Mouse (Mus musculus) limb, embryonic 10.5 days (tissue): Measurements from ENCODE around the gene Ppa2. TPM values are rescaled to one million over a fixed set of nuclear protein-coding genes. Genes with fewer than 3 reads are reported as not detected.
A peak's percentile ranks its signal among the peaks of the same experiment; 100 is the strongest.

Experiments
- DNase-seq: peaks from one replicate; pipeline ENCODE4 v3.0.0-alpha.2; 2017; ENCODE audit warnings: low spot score
- H3K27ac ChIP-seq: fragments of 300-500 bp; sonication (generic); 2 replicates; pipeline ENCODE4 v1.5.1; 2016; ENCODE audit warnings: mild to moderate bottlenecking
- H3K27me3 ChIP-seq: fragments of 300-500 bp; sonication (generic); 2 replicates; pipeline ENCODE4 v1.6.1; 2016; ENCODE audit warnings: low read depth, mild to moderate bottlenecking; ENCODE audit not compliant: poor library complexity, severe bottlenecking
- H3K36me3 ChIP-seq: fragments of 300-500 bp; sonication (generic); 2 replicates; pipeline ENCODE4 v1.6.1; 2016; ENCODE audit warnings: mild to moderate bottlenecking, moderate library complexity
- H3K4me1 ChIP-seq: fragments of 300-500 bp; sonication (generic); 2 replicates; pipeline ENCODE4 v1.6.1; 2016
- H3K4me3 ChIP-seq: fragments of 300-500 bp; sonication (generic); 2 replicates; pipeline ENCODE4 v1.5.1; 2016; ENCODE audit warnings: mild to moderate bottlenecking, moderate library complexity
- H3K9me3 ChIP-seq: fragments of 300-500 bp; sonication (generic); replicated peaks from 2 replicates; pipeline ENCODE4 v1.6.1; 2016; ENCODE audit warnings: mild to moderate bottlenecking
- WGBS: fragments of 180-500 bp; shearing (Covaris S2); methylation state at CpG from one replicate; pipeline ENCODE4 v1.1.7; 2016; 5-methylcytosine and 5-hydroxymethylcytosine counted together
- polyA plus RNA-seq: library from polyadenylated mRNA; unstranded; fragments of >200 nt; fragmentation: Nextera tagmentation; extraction: Ambion mirVana; gene quantifications from 2 replicates; pipeline ENCODE4 v1.2.1, GENCODE M21; 2016

Gene Ppa2
- 81.7 and 95.4 TPM in 2 replicates for polyA plus RNA-seq

GRCm38 (mm10) chr3:133309954-133310808 lies at the start of gene Ppa2:
Gene Ppa2 (plus strand): TSS chr3:133310110.
- Histone ChIP-seq H3K4me3 (peak within 1 kb of the TSS; percentile 83), H3K27me3 (no peaks in the 10 kb centered on the region), H3K4me1 (peaks cover 8% of the 10 kb centered on the region; the same call in 1 of the 2 replicates), H3K36me3 (0 out of 2 replicates have a peak, but pooled peaks cover 6% of the 10 kb centered on the region), H3K9me3 (no peaks in the 10 kb centered on the region), H3K27ac (peak within 1 kb of the TSS; percentile 98)
- DNase-seq: peak; percentile 86
- 0% methylated on average over 95 of the region's 95 CpGs for WGBS

DNA sequence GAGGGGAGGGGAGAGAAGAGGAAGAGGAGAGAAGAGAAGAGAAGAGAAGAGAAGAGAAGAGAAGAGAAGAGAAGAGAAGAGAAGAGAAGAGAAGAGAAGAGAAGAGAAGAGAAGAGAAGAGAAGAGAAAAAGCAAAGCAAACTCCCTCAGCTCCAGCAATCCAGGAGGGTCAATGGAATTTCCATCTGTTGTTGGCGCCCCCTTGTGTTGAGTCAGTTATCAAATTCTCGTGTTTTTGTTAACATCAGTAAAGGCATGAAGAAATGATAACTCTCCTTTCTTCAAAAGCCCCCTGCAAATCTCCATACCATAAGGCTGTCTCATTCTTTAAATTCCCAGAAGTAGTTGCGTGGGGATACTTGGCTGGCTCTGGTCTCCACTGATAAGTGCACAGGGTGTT lies 38.0 kb upstream of the Ppa2 start:
- no peaks in the 10 kb centered on the region for H3K27me3 ChIP-seq
- no peak overlapping the region for H3K27ac ChIP-seq
- H3K36me3 ChIP-seq: no peaks in the 10 kb centered on the region
- peak; percentile 66 for DNase-seq
- H3K9me3 ChIP-seq: no peaks in the 10 kb centered on the region
- H3K4me3 ChIP-seq: no peak overlapping the region
- H3K4me1 ChIP-seq: no peaks in the 10 kb centered on the region
- 17% methylated on average over 3 of the region's 3 CpGs for WGBS

DNA sequence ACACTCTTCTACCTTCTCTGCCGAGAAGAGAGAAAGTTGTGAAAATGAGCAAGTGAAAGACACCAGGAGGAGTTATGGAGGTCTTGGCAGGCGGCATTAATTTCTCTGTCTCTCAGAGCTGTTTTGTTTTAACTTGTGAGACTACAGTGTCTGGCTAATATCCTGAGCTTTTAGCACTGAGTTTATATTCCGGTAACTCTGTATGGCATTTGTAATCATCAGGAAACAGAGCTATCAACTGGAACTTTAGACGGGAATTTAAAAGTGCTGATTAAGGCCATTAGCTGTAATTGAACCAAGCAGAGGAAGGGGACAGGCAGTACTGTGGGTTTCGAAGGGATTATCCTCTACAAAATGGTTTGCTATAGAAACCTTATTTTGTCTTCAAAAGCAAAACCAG lies 25.3 kb upstream of the Ppa2 start:
- 72% methylated on average over 5 of the region's 5 CpGs for WGBS
- no peak for DNase-seq
- Histone ChIP-seq H3K36me3 (no peaks in the 10 kb centered on the region), H3K9me3 (no peaks in the 10 kb centered on the region), H3K27me3 (no peaks in the 10 kb centered on the region), H3K4me3 (no peak overlapping the region), H3K27ac (no peak overlapping the region), H3K4me1 (no peaks in the 10 kb centered on the region)

- Histone ChIP-seq H3K27me3 (no peaks in the 10 kb centered on the region), H3K4me1 (no peaks in the 10 kb centered on the region), H3K27ac (no peak overlapping the region), H3K4me3 (no peak overlapping the region), H3K9me3 (no peaks in the 10 kb centered on the region), H3K36me3 (no peaks in the 10 kb centered on the region)
- 92% methylated on average over 2 of the region's 2 CpGs for WGBS
- no peak for DNase-seq
Observed at GRCm38 (mm10) chr3:133288795-133289194, 21.1 kb upstream of the Ppa2 start.

DNA sequence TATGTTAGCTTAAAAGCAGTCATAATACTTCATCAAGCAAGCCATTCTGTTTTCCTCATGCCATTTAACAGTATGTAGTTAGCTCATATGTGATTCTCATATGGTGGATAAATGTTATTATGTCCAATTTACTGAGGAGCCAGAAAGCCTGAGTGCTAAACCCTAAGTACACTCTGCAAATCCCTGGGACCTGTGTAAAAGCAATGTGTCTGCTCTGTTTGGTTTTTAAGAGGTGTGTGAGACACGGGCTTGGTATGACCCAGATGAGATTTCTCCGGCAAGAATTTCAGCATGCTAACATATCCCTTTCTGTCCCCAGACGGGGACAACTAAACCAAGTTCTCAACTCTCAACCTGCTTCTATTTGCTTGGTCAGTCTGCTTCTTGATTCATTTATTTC lies 5.6 kb upstream of the Ppa2 start:
- no peak for DNase-seq
- Histone ChIP-seq H3K36me3 (no peaks in the 10 kb centered on the region), H3K27ac (no peak overlapping the region), H3K4me3 (no peak overlapping the region), H3K4me1 (no peaks in the 10 kb centered on the region), H3K9me3 (no peaks in the 10 kb centered on the region), H3K27me3 (no peaks in the 10 kb centered on the region)
- WGBS: 92% methylated on average over 3 of the region's 3 CpGs

- peaks cover 8% of the 10 kb centered on the region; the same call in 1 of the 2 replicates for H3K4me1 ChIP-seq
- DNase-seq: no peak
- H3K27ac ChIP-seq: no peak overlapping the region
- H3K27me3 ChIP-seq: no peaks in the 10 kb centered on the region
- 94% methylated on average over 3 of the region's 3 CpGs for WGBS
- H3K36me3 ChIP-seq: 0 out of 2 replicates have a peak, but pooled peaks cover 6% of the 10 kb centered on the region
- no peak overlapping the region for H3K4me3 ChIP-seq
- H3K9me3 ChIP-seq: no peaks in the 10 kb centered on the region
Observed at GRCm38 (mm10) chr3:133308361-133308760, 1.5 kb upstream of the Ppa2 start.

DNA sequence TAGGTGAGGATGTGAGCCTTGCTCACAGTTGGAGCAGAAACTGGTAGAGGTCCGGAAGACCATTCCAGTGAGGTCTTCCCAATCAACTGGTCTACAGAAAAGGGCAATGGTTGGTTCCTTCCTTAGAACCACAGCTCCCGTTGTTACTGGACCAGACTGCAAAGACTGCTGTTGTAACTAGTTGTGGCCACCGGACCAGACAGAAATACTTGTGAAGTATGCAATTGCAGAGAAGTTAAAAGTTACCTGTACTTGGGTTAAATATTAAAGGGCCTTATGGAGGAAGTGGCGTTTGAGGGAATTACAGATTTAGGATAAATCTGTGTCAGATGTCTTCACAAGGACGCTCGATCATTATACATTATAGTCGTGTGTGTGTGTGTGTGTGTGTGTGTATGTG lies 551 bp upstream of the Ppa2 start:
- Histone ChIP-seq H3K27me3 (no peaks in the 10 kb centered on the region), H3K9me3 (no peaks in the 10 kb centered on the region), H3K4me3 (peak overlapping the region; percentile 83; the same call in 1 of the 2 replicates), H3K27ac (no peak overlapping the region), H3K4me1 (peaks cover 8% of the 10 kb centered on the region; the same call in 1 of the 2 replicates), H3K36me3 (0 out of 2 replicates have a peak, but pooled peaks cover 6% of the 10 kb centered on the region)
- no peak for DNase-seq
- 91% methylated on average over 7 of the region's 7 CpGs for WGBS

DNA sequence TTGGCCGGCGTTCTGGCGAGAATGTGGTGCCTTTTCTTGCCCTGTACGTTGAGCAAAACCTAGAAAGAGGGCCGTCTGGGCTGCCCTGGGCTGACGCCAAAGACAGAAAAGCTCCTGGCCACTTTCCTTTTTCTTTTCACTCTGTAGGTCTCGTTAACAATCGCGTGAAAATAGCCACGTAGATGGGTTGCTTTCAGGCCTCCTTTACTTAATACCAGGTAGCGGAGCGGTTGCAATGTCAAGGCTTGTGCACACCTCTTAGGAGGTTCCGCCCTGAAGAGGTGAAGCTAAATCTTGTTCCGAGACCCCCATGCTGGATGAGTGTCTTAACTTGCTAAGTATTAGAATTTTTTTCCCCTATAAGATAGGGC lies 884 bp downstream of the Ppa2 start:
- H3K4me3 ChIP-seq: peak overlapping the region; percentile 83
- DNase-seq: no peak
- H3K36me3 ChIP-seq: 0 out of 2 replicates have a peak, but pooled peaks cover 6% of the 10 kb centered on the region
- no peaks in the 10 kb centered on the region for H3K27me3 ChIP-seq
- 23% methylated on average over 14 of the region's 14 CpGs for WGBS
- no peaks in the 10 kb centered on the region for H3K9me3 ChIP-seq
- peaks cover 8% of the 10 kb centered on the region; the same call in 1 of the 2 replicates for H3K4me1 ChIP-seq
- H3K27ac ChIP-seq: peak overlapping the region; percentile 98

DNA sequence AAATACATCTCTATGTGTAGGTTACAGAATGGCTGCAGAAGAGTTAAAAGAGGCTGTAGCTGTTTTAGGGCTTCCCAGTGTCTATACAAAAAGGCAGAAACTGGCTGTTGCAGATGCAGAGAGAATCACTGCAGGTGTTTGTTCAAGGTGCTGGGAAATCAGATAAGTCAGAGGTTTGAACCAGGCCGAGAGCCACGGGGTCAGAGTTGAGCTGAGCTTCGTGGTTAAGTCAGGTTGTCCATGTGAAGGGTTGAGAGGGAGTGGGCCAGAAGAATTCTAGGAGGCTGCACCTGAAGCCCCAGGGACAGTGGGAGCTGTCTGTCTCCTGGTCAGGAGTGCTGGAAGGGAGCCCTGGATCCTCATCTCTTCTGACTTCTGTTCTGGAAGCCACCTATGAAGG lies 2.4 kb downstream of the Ppa2 start:
- H3K36me3 ChIP-seq: 0 out of 2 replicates have a peak, but pooled peaks cover 6% of the 10 kb centered on the region
- H3K27me3 ChIP-seq: no peaks in the 10 kb centered on the region
- no peak overlapping the region for H3K4me3 ChIP-seq
- 89% methylated on average over 3 of the region's 3 CpGs for WGBS
- DNase-seq: no peak
- H3K27ac ChIP-seq: no peak overlapping the region
- peaks cover 8% of the 10 kb centered on the region; the same call in 1 of the 2 replicates for H3K4me1 ChIP-seq
- H3K9me3 ChIP-seq: no peaks in the 10 kb centered on the region

GRCm38 (mm10) chr3:133312850-133313249 lies 2.9 kb downstream of the Ppa2 start:
- Histone ChIP-seq H3K27me3 (no peaks in the 10 kb centered on the region), H3K36me3 (0 out of 2 replicates have a peak, but pooled peaks cover 6% of the 10 kb centered on the region), H3K9me3 (no peaks in the 10 kb centered on the region), H3K4me3 (no peak overlapping the region), H3K27ac (no peak overlapping the region), H3K4me1 (peaks cover 8% of the 10 kb centered on the region; the same call in 1 of the 2 replicates)
- DNase-seq: no peak
- WGBS: 80% methylated on average over 6 of the region's 6 CpGs

DNA sequence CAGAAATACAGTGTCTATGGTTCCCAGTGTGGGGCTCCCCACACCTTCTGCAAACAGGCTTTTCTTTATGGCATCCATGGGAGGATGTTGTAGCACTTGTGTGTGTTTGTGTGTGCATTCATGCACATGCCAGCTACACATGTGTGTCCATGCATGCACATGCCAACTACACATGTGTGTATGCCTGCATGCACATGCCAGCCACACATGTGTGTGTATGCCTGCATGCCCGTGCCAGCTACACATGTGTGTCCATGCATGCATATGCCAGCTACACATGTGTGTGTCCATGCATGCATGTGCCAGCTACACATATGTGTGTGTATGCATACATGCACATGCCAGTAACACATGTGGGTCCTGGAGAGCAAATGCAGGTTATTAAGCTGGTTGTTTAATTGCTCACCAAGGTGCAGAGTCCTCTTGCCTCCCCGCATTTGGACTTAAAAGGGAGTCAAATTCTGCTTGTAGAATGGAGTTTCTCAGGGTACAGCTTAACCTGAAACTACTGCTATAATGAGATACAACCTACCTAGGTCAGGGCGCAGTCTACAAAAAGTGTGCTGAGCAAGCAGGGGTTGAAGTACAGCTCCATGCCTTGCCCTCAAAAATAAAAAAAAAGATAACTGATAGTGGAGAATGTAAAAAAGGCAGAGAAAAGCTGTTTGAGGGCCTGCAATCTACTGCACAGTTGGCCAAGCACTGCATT lies 3.7 kb downstream of the Ppa2 start:
- 91% methylated on average over 3 of the region's 3 CpGs for WGBS
- Histone ChIP-seq H3K9me3 (no peaks in the 10 kb centered on the region), H3K36me3 (0 out of 2 replicates have a peak, but pooled peaks cover 6% of the 10 kb centered on the region), H3K27me3 (no peaks in the 10 kb centered on the region), H3K4me1 (peaks cover 8% of the 10 kb centered on the region; the same call in 1 of the 2 replicates), H3K27ac (no peak overlapping the region), H3K4me3 (no peak overlapping the region)
- no peak for DNase-seq

- 41% methylated on average over 6 of the region's 6 CpGs for WGBS
- Histone ChIP-seq H3K4me3 (no peak overlapping the region), H3K27me3 (no peaks in the 10 kb centered on the region)
Observed at GRCm38 (mm10) chr3:133314475-133314874, 4.6 kb downstream of the Ppa2 start.

GRCm38 (mm10) chr3:133315011-133315410 lies 5.1 kb downstream of the Ppa2 start:
- no peaks in the 10 kb centered on the region for H3K9me3 ChIP-seq
- 96% methylated on average over 14 of the region's 14 CpGs for WGBS
- 0 out of 2 replicates have a peak, but pooled peaks cover 6% of the 10 kb centered on the region for H3K36me3 ChIP-seq
- no peak for DNase-seq
- peaks cover 8% of the 10 kb centered on the region; the same call in 1 of the 2 replicates for H3K4me1 ChIP-seq
- H3K4me3 ChIP-seq: no peak overlapping the region
- H3K27me3 ChIP-seq: no peaks in the 10 kb centered on the region
- no peak overlapping the region for H3K27ac ChIP-seq

More at GRCm38 (mm10) chr3:133314475-133314874, 4.6 kb downstream of the Ppa2 start:
- no peaks in the 10 kb centered on the region for H3K9me3 ChIP-seq
- 0 out of 2 replicates have a peak, but pooled peaks cover 6% of the 10 kb centered on the region for H3K36me3 ChIP-seq
- H3K4me1 ChIP-seq: peaks cover 8% of the 10 kb centered on the region; the same call in 1 of the 2 replicates
- H3K27ac ChIP-seq: no peak overlapping the region
- DNase-seq: peak; percentile 76
